Mouse (Mus musculus) bone marrow, adult 2 months (tissue): ENCODE results near the gene Nudt14. TPM values are rescaled to one million over a fixed set of nuclear protein-coding genes. Genes with fewer than 3 reads are reported as not detected.

ENCODE experiments used
- H3K27ac ChIP-seq: fragments of 200-500 bp; 2 replicates; pipeline ENCODE4 v1.5.1; 2012; ENCODE audit warnings: low read depth, mild to moderate bottlenecking, control low read depth, inconsistent platforms, low read length; ENCODE audit not compliant: control insufficient read depth, poor library complexity, insufficient read depth
- H3K4me1 ChIP-seq: fragments of 200-500 bp; 2 replicates; pipeline ENCODE4 v1.6.1; 2011; ENCODE audit warnings: low read length; ENCODE audit not compliant: control insufficient read depth, insufficient read depth
- H3K4me3 ChIP-seq: fragments of 200-500 bp; replicated peaks from 2 replicates; pipeline ENCODE3; 2011; ENCODE audit warnings: mild to moderate bottlenecking, low read depth, low read length, control low read depth; ENCODE audit not compliant: control insufficient read depth
- CTCF ChIP-seq: fragments of 200-500 bp; IDR thresholded peaks from 2 replicates; pipeline ENCODE4 v1.5.1; 2011; ENCODE audit warnings: low read length, control low read depth; ENCODE audit not compliant: control insufficient read depth, insufficient read depth
- POLR2A ChIP-seq: fragments of 200-500 bp; IDR thresholded peaks from 2 replicates; pipeline ENCODE4 v1.6.1; 2011; ENCODE audit warnings: low read depth, mild to moderate bottlenecking, control low read depth, low read length, borderline replicate concordance; ENCODE audit not compliant: control insufficient read depth
- WGBS: fragments of 180-500 bp; shearing (Covaris S2); methylation state at CpG from one replicate; pipeline ENCODE4 v1.1.7; 2018; 5-methylcytosine and 5-hydroxymethylcytosine counted together
- polyA plus RNA-seq: library from polyadenylated mRNA; stranded (reverse); fragments of >200 nt; gene quantifications from 2 replicates; pipeline ENCODE4 v1.2.4, GENCODE M21; 2011; ENCODE audit warnings: low replicate concordance; ENCODE audit not compliant: missing spikeins, insufficient read depth, insufficient read length

The Nudt14 gene
- polyA plus RNA-seq, 1 experiment = 31.0 TPM

DNA sequence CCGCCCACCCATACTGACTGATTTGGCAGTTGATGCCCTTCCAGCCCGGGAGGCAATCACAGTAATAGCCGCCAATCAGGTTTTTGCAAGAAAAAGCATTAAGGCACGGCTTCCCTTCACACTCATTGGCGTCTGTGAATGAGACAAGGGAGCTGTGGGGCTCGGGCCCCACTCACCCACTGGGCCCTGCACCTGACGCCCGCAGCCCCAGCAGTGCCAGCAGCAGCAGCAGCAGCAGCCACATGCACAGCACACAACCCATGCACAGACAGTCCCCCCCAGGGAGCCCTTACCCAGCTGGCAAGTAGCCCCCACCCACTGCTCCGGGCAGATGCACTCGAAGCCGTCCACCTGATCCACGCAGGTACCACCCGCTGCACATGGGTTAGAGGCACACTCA lies 26.3 kb downstream of the Nudt14 start:
- H3K27ac ChIP-seq = no peak overlapping the region
- WGBS = 82% methylated on average over 13 of the region's 13 CpGs
- H3K4me1 ChIP-seq = no peaks in the 10 kb centered on the region
- no peak overlapping the region for H3K4me3 ChIP-seq
- no peak for TF ChIP-seq POLR2A
- TF ChIP-seq CTCF = no peak

- Histone ChIP-seq H3K4me1 (no peaks in the 10 kb centered on the region), H3K4me3 (no peak overlapping the region), H3K27ac (no peak overlapping the region)
- TF ChIP-seq POLR2A (no peak), CTCF (no peak)
- WGBS = 22% methylated on average over 11 of the region's 11 CpGs
These were observed 27.4 kb downstream of the Nudt14 start for GRCm38 (mm10) chr12:112914527-112914926.

DNA sequence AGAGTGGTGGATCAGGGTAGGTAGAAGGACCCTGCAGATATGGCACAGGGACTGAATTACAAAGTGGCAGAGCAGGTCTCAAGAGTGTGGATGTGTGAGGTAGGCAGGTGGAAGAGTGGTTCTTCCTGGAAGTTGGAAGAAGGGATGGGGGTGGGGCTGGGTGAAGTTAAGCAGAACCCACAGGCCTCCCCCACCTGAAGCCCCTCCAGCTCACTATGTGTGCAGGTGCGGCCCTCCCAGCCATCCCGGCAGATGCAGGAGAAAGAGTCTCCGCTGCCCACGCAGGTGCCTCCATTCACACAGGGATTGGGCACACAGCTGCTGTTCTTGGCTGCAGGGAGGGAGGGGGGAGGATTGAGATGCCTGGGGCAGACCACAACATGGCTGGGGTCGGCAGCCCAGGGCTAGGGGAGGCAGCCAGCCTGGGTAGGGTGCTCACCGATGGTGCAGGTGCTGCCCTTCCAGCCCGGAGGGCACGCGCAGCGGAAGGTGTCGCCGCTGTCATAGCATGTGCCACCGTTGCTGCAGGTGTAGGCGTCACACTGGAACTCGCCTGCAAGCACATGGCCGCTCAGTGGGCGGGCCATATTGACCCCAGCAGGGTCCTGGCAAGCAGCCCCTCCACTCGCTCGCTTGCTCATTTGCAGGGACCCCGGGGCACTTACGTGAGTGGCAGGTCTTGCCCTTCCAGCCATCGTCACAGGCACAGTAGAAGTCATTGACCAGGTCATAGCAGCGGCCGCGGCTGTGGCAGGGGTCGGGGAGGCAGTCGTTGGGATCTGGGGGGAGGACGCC lies 28.8 kb downstream of the Nudt14 start:
- H3K27ac ChIP-seq = no peak overlapping the region
- H3K4me3 ChIP-seq = no peak overlapping the region
- H3K4me1 ChIP-seq = no peaks in the 10 kb centered on the region
- 89% methylated on average over 28 of the region's 28 CpGs for WGBS
- TF ChIP-seq CTCF = no peak
- no peak for TF ChIP-seq POLR2A

GRCm38 (mm10) chr12:112911701-112912100 lies 30.2 kb downstream of the Nudt14 start:
- Histone ChIP-seq H3K27ac (no peak overlapping the region), H3K4me1 (no peaks in the 10 kb centered on the region), H3K4me3 (no peak overlapping the region)
- WGBS = 84% methylated on average over 17 of the region's 17 CpGs
- TF ChIP-seq POLR2A = no peak
- TF ChIP-seq CTCF = no peak

GRCm38 (mm10) chr12:112908991-112909390 lies 32.9 kb downstream of the Nudt14 start:
- no peaks in the 10 kb centered on the region for H3K4me1 ChIP-seq
- H3K4me3 ChIP-seq = no peak overlapping the region
- no peak for TF ChIP-seq CTCF
- WGBS = 90% methylated on average over 22 of the region's 22 CpGs
- no peak overlapping the region for H3K27ac ChIP-seq

DNA sequence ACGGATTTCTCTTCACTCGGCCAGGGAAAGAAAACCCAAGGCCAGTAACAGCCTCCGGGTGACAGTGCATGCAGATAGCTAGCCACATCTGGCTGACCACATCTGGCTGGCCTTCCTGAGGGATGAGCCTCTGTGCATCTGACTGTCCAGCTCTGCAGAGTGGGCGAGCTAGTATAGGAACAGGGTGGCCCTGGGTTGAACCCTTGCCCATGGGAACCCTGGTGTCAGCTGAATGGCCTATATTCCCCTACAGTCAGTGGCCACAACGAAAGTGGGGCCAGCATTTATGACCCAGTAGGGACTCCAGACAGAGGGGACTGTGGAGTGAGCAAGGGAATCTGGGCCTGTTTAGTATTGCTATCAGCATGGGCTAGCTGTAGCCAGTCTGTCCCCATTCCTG lies 36.9 kb downstream of the Nudt14 start:
- WGBS = 78% methylated on average over 5 of the region's 5 CpGs
- no peak overlapping the region for H3K27ac ChIP-seq
- H3K4me3 ChIP-seq = no peak overlapping the region
- TF ChIP-seq POLR2A = no peak
- TF ChIP-seq CTCF = no peak
- no peaks in the 10 kb centered on the region for H3K4me1 ChIP-seq

DNA sequence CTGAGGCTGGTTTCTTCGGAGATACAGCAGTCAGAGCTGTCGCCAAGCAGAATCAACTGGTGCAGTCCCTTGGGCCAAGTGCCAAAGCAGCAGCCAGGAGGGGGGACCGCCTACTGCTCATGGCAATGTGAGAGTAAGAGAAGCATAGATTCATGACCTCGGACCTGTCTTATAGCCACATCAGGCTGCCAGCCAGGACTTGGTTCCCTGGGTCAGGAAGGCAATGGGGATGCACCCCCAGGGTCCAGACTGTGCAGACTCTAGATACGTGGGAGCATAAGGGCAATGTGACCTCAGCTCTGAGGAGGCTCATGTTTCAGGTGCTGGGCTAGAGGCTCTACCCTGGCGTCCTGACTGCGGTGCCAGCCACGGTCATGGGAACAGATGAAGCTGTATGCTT lies 38.0 kb downstream of the Nudt14 start:
- Histone ChIP-seq H3K4me1 (no peaks in the 10 kb centered on the region), H3K27ac (no peak overlapping the region; the same call in 1 of the 2 replicates), H3K4me3 (no peak overlapping the region)
- no peak for TF ChIP-seq POLR2A
- TF ChIP-seq CTCF = no peak
- WGBS = 82% methylated on average over 8 of the region's 8 CpGs

GRCm38 (mm10) chr12:112900641-112901040 lies 41.3 kb downstream of the Nudt14 start:
- TF ChIP-seq POLR2A = no peak
- TF ChIP-seq CTCF = no peak
- Histone ChIP-seq H3K4me1 (peaks cover under 1% of the 10 kb centered on the region), H3K4me3 (no peak overlapping the region), H3K27ac (no peak overlapping the region)
- WGBS = 84% methylated on average over 9 of the region's 9 CpGs

- TF ChIP-seq CTCF (no peak), POLR2A (no peak)
- 52% methylated on average over 4 of the region's 4 CpGs for WGBS
- Histone ChIP-seq H3K4me3 (no peak overlapping the region), H3K27ac (no peak overlapping the region), H3K4me1 (peaks cover 5% of the 10 kb centered on the region)
These were observed 43.0 kb downstream of the Nudt14 start for GRCm38 (mm10) chr12:112898960-112899359.
